Mouse (Mus musculus): ENCODE results near the gene Brd3os. TPM values are rescaled to one million over a fixed set of nuclear protein-coding genes. Genes with fewer than 3 reads are reported as not detected.

Brd3os gene
- total RNA-seq, 2 experiments from 2014 or later: 23.6 to 24.5 TPM

GRCm38 (mm10) chr2:27411688-27412174, 30.4 kb upstream of the Brd3os start:
- no peak overlapping the region for H3K27ac ChIP-seq
- TF ChIP-seq CTCF (conservative IDR thresholded peaks at IDR 0.05): no peak
- no peak for DNase-seq (ENCODE audit: low spot score in 2 of 2)

DNA sequence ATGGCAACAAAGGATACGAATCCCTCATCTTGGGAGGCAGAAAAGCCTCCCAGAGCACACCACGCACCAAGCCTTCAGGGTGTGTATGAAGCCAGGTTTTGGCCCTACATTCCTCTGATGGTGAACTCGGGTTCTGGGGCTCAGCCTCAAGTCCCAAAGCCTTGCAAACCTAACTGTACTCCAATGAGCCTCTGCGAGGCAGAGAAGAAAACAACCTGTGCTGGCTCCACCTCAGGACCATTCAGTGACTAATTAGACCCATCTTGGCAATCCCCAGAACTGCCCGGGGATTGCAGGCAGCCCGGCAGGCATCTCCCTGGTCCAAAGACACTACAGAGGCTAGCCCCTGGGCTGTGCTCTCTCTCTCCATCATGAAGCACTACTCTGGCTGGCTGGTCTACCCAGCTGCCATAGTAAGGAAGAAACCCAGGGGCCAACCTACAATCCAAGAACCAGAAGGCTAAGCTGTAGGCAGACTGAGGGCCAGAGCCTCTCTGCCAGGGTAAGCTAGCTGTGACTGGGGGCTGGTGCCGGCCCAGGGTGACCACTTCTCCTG, 29.8 kb upstream of the Brd3os start:
- DNase-seq (ENCODE audit: low spot score in 2 of 2): no peak
- Histone ChIP-seq H3K27ac (peak overlapping the region; percentile 39; the same call in 1 of the 2 replicates), H3K4me3 (no peak overlapping the region)
- no peak for TF ChIP-seq CTCF (conservative IDR thresholded peaks at IDR 0.05)

More at GRCm38 (mm10) chr2:27411688-27412174, 30.4 kb upstream of the Brd3os start:
- no peak overlapping the region for H3K4me3 ChIP-seq

DNA sequence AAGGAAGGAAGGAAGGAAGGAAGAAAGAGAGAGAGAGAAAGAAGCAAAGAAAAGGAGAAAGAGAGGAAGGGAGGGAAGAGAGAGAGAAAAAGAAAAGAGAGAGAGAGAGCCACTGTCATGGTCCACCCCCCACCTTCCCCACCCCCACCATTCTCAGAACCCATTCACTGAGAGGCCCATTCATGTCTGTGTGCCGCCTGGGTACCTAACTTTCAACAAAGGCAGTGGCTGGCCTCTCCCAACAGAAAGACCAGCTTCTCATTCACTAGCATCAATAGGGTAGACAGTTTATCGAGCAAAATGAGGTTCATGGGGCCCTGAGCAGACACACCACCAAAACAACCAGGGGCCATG, 28.6 kb upstream of the Brd3os start:
- no peak overlapping the region for H3K4me3 ChIP-seq
- no peak overlapping the region for H3K27ac ChIP-seq
- no peak for DNase-seq (ENCODE audit: low spot score in 2 of 2)
- TF ChIP-seq CTCF (conservative IDR thresholded peaks at IDR 0.05): no peak

- no peak for TF ChIP-seq CTCF (conservative IDR thresholded peaks at IDR 0.05)
- no peak overlapping the region for H3K27ac ChIP-seq
- H3K4me3 ChIP-seq: no peak overlapping the region
- DNase-seq (ENCODE audit: low spot score in 2 of 2): no peak
Observed at GRCm38 (mm10) chr2:27413936-27414657, 28.0 kb upstream of the Brd3os start.

- no peak overlapping the region for H3K4me3 ChIP-seq
- H3K27ac ChIP-seq: no peak overlapping the region
- no peak for DNase-seq (ENCODE audit: low spot score in 2 of 2)
- TF ChIP-seq CTCF (conservative IDR thresholded peaks at IDR 0.05): no peak
Observed at GRCm38 (mm10) chr2:27415060-27415783, 26.9 kb upstream of the Brd3os start.

GRCm38 (mm10) chr2:27416425-27416824, 25.7 kb upstream of the Brd3os start:
- Histone ChIP-seq H3K4me3 (no peak overlapping the region), H3K27ac (no peak overlapping the region)
- DNase-seq (ENCODE audit: low spot score in 2 of 2): no peak
- no peak for TF ChIP-seq CTCF (conservative IDR thresholded peaks at IDR 0.05)

DNA sequence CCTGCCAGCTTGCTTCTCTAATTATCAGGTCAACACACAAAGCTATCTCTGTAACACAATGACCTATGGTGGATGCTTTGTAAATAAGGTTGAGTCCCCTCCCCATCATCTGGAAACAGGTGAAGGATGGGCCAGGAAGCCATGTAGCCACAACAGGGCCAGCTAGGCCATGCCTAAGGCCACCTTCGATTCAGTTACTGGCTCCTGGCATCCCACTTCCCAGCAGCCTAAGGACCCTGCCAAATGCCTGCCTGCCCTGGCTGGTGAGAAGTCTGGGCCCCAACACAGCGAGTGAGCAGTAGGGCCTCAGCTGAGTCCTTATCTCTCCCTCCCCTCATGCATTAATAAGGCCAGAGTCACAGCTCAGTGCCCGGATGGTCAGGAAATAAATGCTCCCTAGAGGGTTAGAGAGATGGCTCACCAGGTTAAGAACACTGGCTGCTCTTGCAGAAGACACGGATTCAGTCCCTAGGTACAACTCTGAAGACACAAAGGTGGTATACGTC, 24.4 kb upstream of the Brd3os start:
- 0 out of 2 replicates have a peak overlapping the region, but pooled peaks have one; percentile 48 for H3K27ac ChIP-seq
- DNase-seq (ENCODE audit: low spot score in 2 of 2): no peak
- no peak for TF ChIP-seq CTCF (conservative IDR thresholded peaks at IDR 0.05)

DNA sequence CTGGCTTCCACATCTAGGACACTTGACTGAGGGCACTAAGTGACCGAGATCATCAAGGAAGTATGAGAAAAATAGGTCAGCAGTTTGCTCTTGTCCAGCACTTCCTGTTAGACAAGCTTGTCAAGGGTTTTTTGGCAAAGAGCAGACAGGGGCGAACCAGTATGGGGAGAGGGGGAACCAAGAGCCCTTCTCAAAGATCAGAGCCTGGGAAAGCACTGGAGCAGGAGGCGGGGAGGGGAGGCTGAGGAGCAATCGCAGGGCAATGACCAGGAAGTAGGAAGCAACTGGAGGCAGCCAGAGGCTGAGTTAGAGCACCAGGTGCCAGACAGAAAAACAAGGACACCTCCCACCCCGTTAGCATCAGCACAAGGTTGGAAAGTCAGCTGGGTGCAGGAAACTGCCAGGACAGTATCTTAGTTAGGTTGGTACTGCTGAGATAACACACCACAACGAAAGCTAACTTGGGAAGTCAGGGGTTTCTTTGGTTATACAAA, 23.5 kb upstream of the Brd3os start:
- DNase-seq (ENCODE audit: low spot score in 2 of 2): no peak
- no peak overlapping the region for H3K4me3 ChIP-seq
- no peak for TF ChIP-seq CTCF (conservative IDR thresholded peaks at IDR 0.05)
- H3K27ac ChIP-seq: 0 out of 2 replicates have a peak overlapping the region, but pooled peaks have one; percentile 48

More for the DNA sequence above, 24.4 kb upstream of the Brd3os start:
- no peak overlapping the region for H3K4me3 ChIP-seq

- no peak overlapping the region for H3K27ac ChIP-seq
Observed at GRCm38 (mm10) chr2:27421293-27422068, 20.6 kb upstream of the Brd3os start.

GRCm38 (mm10) chr2:27423596-27423995, 18.5 kb upstream of the Brd3os start:
- DNase-seq (ENCODE audit: low spot score in 2 of 2): no peak
- no peak for TF ChIP-seq CTCF (conservative IDR thresholded peaks at IDR 0.05)
- H3K27ac ChIP-seq: no peak overlapping the region
- no peak overlapping the region for H3K4me3 ChIP-seq

More at GRCm38 (mm10) chr2:27421293-27422068, 20.6 kb upstream of the Brd3os start:
- H3K4me3 ChIP-seq: peak overlapping the region; percentile 1; the same call in 1 of the 2 replicates
- TF ChIP-seq CTCF (conservative IDR thresholded peaks at IDR 0.05): no peak
- DNase-seq (ENCODE audit: low spot score in 2 of 2): peak; percentile 62 to 67

GRCm38 (mm10) chr2:27425161-27425611, 16.9 kb upstream of the Brd3os start:
- DNase-seq (ENCODE audit: low spot score in 2 of 2): no peak
- peak overlapping the region; percentile 76 for H3K4me3 ChIP-seq
- H3K27ac ChIP-seq: 0 out of 2 replicates have a peak overlapping the region, but pooled peaks have one; percentile 48
- TF ChIP-seq CTCF (conservative IDR thresholded peaks at IDR 0.05): no peak
